Mouse (Mus musculus) E14TG2a.4 (cell line): ENCODE measurements around the gene Wasf3.

Experiments
- H3K27me3 ChIP-seq: 2 replicates; pipeline ENCODE4 v1.6.1; 2014; ENCODE audit warnings: low read length, control low read depth; ENCODE audit not compliant: insufficient read depth
- H3K36me3 ChIP-seq: 2 replicates; pipeline ENCODE4 v1.6.1; 2014; ENCODE audit warnings: low read length, control low read depth; ENCODE audit not compliant: insufficient read depth
- H3K4me1 ChIP-seq: replicated peaks from 2 replicates; pipeline ENCODE4 v1.6.1; 2014; ENCODE audit warnings: low read depth, low read length, control low read depth
- H3K4me3 ChIP-seq: replicated peaks from 2 replicates; pipeline ENCODE4 v1.5.1; 2014; ENCODE audit warnings: mild to moderate bottlenecking, low read length
- H3K9me3 ChIP-seq: 2 replicates; pipeline ENCODE4 v1.6.1; 2014; ENCODE audit warnings: low read length, control low read depth
- CTCF ChIP-seq: conservative IDR thresholded peaks from 2 replicates; pipeline ENCODE4 v1.5.1; 2014; ENCODE audit warnings: low read length
- NANOG ChIP-seq: IDR thresholded peaks from 2 replicates; pipeline ENCODE4 v1.6.1; 2014; ENCODE audit warnings: borderline replicate concordance, low read length, mixed read lengths
- POU5F1 ChIP-seq: IDR thresholded peaks from 2 replicates; pipeline ENCODE4 v1.6.1; 2014; ENCODE audit warnings: low read length, borderline replicate concordance

Wasf3 gene

DNA sequence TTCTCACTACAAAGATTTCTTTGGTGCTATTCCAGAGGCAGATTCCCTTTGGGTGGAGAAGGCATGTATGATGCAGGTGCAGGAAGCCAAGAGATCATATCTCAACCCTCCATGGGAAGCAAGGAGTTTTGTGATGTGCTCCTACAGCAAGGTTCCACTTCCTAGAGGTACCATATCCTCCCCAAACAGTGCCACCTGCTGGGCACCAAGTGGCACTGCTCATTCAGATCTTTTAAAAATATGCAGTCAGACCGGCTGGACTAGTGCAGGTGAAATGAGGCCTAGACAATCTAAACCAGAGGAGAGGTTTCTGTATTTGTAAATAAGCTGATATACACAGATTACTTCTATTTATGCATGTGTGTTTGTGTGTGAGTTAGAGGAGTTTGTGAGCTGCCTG, 35.3 kb downstream of the Wasf3 start:
- Histone ChIP-seq H3K27me3 (no peaks in the 10 kb centered on the region), H3K36me3 (peaks cover 27% of the 10 kb centered on the region), H3K4me3 (no peak overlapping the region), H3K9me3 (peaks cover 2% of the 10 kb centered on the region), H3K4me1 (peaks cover 63% of the 10 kb centered on the region)
- no peak for TF ChIP-seq POU5F1
- TF ChIP-seq NANOG: no peak
- peak; percentile 88 for TF ChIP-seq CTCF

DNA sequence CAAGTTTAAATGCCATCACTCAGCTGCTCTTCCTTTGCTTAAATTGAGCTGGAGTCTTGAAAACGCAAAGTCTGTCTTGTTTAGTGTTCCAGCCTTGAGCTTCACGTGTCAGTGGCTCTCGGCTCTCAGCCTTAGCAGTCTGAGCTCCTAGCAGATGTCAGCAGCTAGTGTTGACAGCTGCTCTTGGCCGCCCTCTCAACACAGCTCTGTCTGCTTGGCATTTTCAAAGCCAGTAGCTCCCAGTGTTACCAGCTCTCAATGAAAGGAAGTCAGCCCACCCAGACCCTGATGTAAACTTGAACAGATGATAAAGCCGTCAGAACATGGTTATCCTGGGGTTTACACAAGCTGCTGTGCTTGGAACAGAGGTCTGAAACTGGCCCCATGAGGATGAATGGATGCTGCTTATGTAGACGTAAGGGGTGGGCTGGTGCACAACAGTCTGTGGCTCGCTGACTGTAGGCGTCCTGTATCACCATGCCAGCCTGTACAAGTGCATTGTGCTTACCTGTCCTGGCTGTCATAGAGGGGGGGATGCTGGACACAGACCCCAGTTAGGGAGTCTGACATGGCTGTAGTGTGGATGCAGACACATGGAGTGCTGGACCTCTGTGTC, 40.0 kb downstream of the Wasf3 start:
- Histone ChIP-seq H3K4me3 (no peak overlapping the region), H3K9me3 (no peaks in the 10 kb centered on the region), H3K36me3 (peaks cover 63% of the 10 kb centered on the region), H3K27me3 (no peaks in the 10 kb centered on the region), H3K4me1 (peaks cover 29% of the 10 kb centered on the region)
- no peak for TF ChIP-seq NANOG

DNA sequence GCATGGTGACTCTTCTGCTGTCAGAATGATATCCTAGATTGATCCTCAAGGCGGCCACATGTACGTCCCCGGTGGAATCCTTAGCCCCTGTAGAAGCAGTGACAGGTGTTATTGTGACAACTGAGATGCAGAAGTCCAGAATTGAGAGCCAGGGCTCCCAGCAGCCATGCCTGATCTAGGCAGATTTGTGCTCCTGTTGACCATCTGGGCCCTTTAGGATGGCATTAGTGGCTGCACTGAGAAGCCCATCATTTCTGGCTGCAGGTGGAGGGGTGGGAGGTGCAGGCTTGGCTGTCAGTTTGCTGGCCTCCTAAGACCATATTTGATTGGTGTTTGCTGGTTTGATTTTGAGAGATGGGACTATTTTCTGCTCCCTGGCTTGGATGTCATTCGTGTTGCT, 40.9 kb downstream of the Wasf3 start:
- Histone ChIP-seq H3K4me1 (peaks cover 22% of the 10 kb centered on the region), H3K27me3 (no peaks in the 10 kb centered on the region), H3K4me3 (no peak overlapping the region), H3K9me3 (no peaks in the 10 kb centered on the region), H3K36me3 (peaks cover 71% of the 10 kb centered on the region)
- TF ChIP-seq CTCF (no peak), NANOG (no peak), POU5F1 (no peak)

- peaks cover 17% of the 10 kb centered on the region for H3K4me1 ChIP-seq
- no peak for TF ChIP-seq POU5F1
- no peak for TF ChIP-seq CTCF
- TF ChIP-seq NANOG: no peak
- peaks cover 80% of the 10 kb centered on the region for H3K36me3 ChIP-seq
- no peak overlapping the region for H3K4me3 ChIP-seq
- no peaks in the 10 kb centered on the region for H3K9me3 ChIP-seq
- H3K27me3 ChIP-seq: no peaks in the 10 kb centered on the region
Measured at GRCm38 (mm10) chr5:146428109-146428508, 43.3 kb downstream of the Wasf3 start.

- TF ChIP-seq POU5F1 (no peak), CTCF (no peak), NANOG (no peak)
- Histone ChIP-seq H3K4me3 (no peak overlapping the region), H3K36me3 (peaks cover 63% of the 10 kb centered on the region), H3K4me1 (peaks cover 17% of the 10 kb centered on the region), H3K27me3 (no peaks in the 10 kb centered on the region), H3K9me3 (peaks cover under 1% of the 10 kb centered on the region; the same call in 1 of the 2 replicates)
Measured at GRCm38 (mm10) chr5:146431821-146432220, 47.0 kb downstream of the Wasf3 start.

GRCm38 (mm10) chr5:146432476-146432875, 47.7 kb downstream of the Wasf3 start:
- peaks cover 63% of the 10 kb centered on the region for H3K36me3 ChIP-seq
- peaks cover 17% of the 10 kb centered on the region for H3K4me1 ChIP-seq
- peaks cover 6% of the 10 kb centered on the region for H3K9me3 ChIP-seq
- H3K27me3 ChIP-seq: no peaks in the 10 kb centered on the region
- no peak overlapping the region for H3K4me3 ChIP-seq
- no peak for TF ChIP-seq NANOG
- no peak for TF ChIP-seq CTCF
- TF ChIP-seq POU5F1: no peak

- Histone ChIP-seq H3K4me3 (no peak overlapping the region), H3K27me3 (no peaks in the 10 kb centered on the region), H3K36me3 (peaks cover 64% of the 10 kb centered on the region), H3K4me1 (peaks cover 24% of the 10 kb centered on the region), H3K9me3 (peaks cover 6% of the 10 kb centered on the region)
- TF ChIP-seq POU5F1: no peak
- no peak for TF ChIP-seq NANOG
- TF ChIP-seq CTCF: no peak
Measured at GRCm38 (mm10) chr5:146435316-146435715, 50.5 kb downstream of the Wasf3 start.

DNA sequence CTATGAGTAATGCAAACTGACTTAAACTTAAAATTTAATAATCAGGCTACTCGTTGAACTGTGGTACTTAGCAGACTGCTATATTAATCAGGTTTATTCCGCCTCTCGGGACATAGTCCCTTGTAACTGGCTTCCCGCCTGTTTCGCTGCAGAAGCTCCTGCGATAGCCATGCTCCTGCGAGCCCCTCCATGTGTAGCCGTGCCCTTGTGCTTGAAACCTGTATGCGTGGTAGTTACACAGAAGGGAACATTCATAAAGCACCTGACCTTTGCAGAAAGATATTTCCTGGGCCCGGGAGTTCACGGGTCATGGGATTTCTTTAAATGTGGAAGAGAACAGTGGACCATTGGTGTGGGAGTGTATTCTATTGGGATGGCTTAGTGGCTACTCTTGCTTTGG, 52.0 kb downstream of the Wasf3 start:
- Histone ChIP-seq H3K36me3 (peaks cover 58% of the 10 kb centered on the region), H3K9me3 (peaks cover 6% of the 10 kb centered on the region), H3K27me3 (no peaks in the 10 kb centered on the region), H3K4me1 (peaks cover 21% of the 10 kb centered on the region), H3K4me3 (no peak overlapping the region)
- no peak for TF ChIP-seq CTCF
- TF ChIP-seq NANOG: no peak
- TF ChIP-seq POU5F1: no peak

GRCm38 (mm10) chr5:146439152-146439781, 54.5 kb downstream of the Wasf3 start:
- H3K4me3 ChIP-seq: no peak overlapping the region
- no peaks in the 10 kb centered on the region for H3K27me3 ChIP-seq
- H3K36me3 ChIP-seq: peaks cover 60% of the 10 kb centered on the region
- H3K4me1 ChIP-seq: peaks cover 12% of the 10 kb centered on the region
- TF ChIP-seq POU5F1: no peak
- TF ChIP-seq NANOG: no peak
- no peak for TF ChIP-seq CTCF
- peaks cover 6% of the 10 kb centered on the region for H3K9me3 ChIP-seq
